Mouse (Mus musculus) myocyte (in vitro differentiated cells): Measurements from ENCODE around the gene Prss28. TPM values are rescaled to one million over a fixed set of nuclear protein-coding genes. Genes with fewer than 3 reads are reported as not detected.

ENCODE experiments used
- H3K27me3 ChIP-seq: one replicate; pipeline ENCODE4 v1.6.1; 2011; ENCODE audit not compliant: control insufficient read depth, insufficient read depth, insufficient read length
- H3K36me3 ChIP-seq: one replicate; pipeline ENCODE4 v1.6.1; 2011; ENCODE audit not compliant: control insufficient read depth, insufficient read depth
- H3K4me2 ChIP-seq: one replicate; pipeline ENCODE4 v1.6.1; 2011; ENCODE audit warnings: low read depth, control low read depth
- H3K4me3 ChIP-seq: one replicate; pipeline ENCODE4 v1.5.1; 2011; ENCODE audit warnings: mild to moderate bottlenecking, control low read depth, moderate library complexity
- H3K79me2 ChIP-seq: one replicate; pipeline ENCODE4 v1.6.1; 2011; ENCODE audit not compliant: control insufficient read depth, insufficient read depth
- H3ac ChIP-seq: one replicate; pipeline ENCODE4 v1.6.1; 2011; ENCODE audit not compliant: control insufficient read depth, insufficient read length
- CEBPB ChIP-seq: IDR thresholded peaks from 2 replicates; pipeline ENCODE4 v1.6.1; 2011; ENCODE audit warnings: mild to moderate bottlenecking, moderate library complexity; ENCODE audit not compliant: poor library complexity, insufficient read depth, severe bottlenecking
- E2F4 ChIP-seq: IDR thresholded peaks from one replicate; pipeline ENCODE4 v1.6.1; 2011; ENCODE audit warnings: mild to moderate bottlenecking, control low read depth, moderate library complexity; ENCODE audit not compliant: insufficient read depth
- MAX ChIP-seq: IDR thresholded peaks from one replicate; pipeline ENCODE4 v1.6.1; 2011; ENCODE audit warnings: low read depth, mild to moderate bottlenecking, control low read depth
- MYOD1 ChIP-seq, 3 experiments: IDR thresholded peaks; one replicate each; pipeline ENCODE4 v1.6.1; 2011; ENCODE audit warnings: control low read depth in 2 of 3, low read depth in 2 of 3, mild to moderate bottlenecking in 2 of 3, moderate library complexity in 1 of 3; ENCODE audit not compliant: insufficient read length in 2 of 3, control insufficient read depth in 1 of 3
- MYOG ChIP-seq, 3 experiments: IDR thresholded peaks; one replicate each; pipeline ENCODE4 v1.6.1; 2011; ENCODE audit warnings: control low read depth in 2 of 3, low read depth in 2 of 3, mild to moderate bottlenecking in 2 of 3; ENCODE audit not compliant: insufficient read length in 2 of 3, control insufficient read depth in 1 of 3, insufficient read depth in 1 of 3
- POLR2A ChIP-seq: IDR thresholded peaks from one replicate; pipeline ENCODE4 v1.6.1; 2011; ENCODE audit warnings: low read depth, mild to moderate bottlenecking, control low read depth, moderate library complexity; ENCODE audit not compliant: insufficient read length
- POLR2AphosphoS2 ChIP-seq: IDR thresholded peaks from one replicate; pipeline ENCODE4 v1.6.1; 2011; ENCODE audit warnings: low read depth, control low read depth; ENCODE audit not compliant: insufficient read length
- REST ChIP-seq: IDR thresholded peaks from one replicate; pipeline ENCODE4 v1.6.1; 2011; ENCODE audit warnings: mild to moderate bottlenecking, control low read depth, moderate library complexity; ENCODE audit not compliant: insufficient read depth, insufficient read length
- SRF ChIP-seq: IDR thresholded peaks from one replicate; pipeline ENCODE4 v1.6.1; 2011; ENCODE audit warnings: low read depth; ENCODE audit not compliant: control insufficient read depth, insufficient read length
- TCF12 ChIP-seq: IDR thresholded peaks from one replicate; pipeline ENCODE4 v1.6.1; 2011; ENCODE audit warnings: mild to moderate bottlenecking, control low read depth; ENCODE audit not compliant: poor library complexity, insufficient read depth, severe bottlenecking
- TCF3 ChIP-seq: IDR thresholded peaks from one replicate; pipeline ENCODE4 v1.6.1; 2011; ENCODE audit warnings: low read depth, control low read depth; ENCODE audit not compliant: insufficient read length
- USF1 ChIP-seq: IDR thresholded peaks from one replicate; pipeline ENCODE4 v1.6.1; 2011; ENCODE audit warnings: low read depth, mild to moderate bottlenecking, control low read depth, moderate library complexity
- polyA plus RNA-seq: library from polyadenylated mRNA; unstranded; fragments of >200 nt; fragmentation: generic; extraction: Trizol; gene quantifications from one replicate; pipeline ENCODE4 v1.2.1, GENCODE M21; 2012; ENCODE audit warnings: missing spikeins

Gene Prss28
- polyA plus RNA-seq, 1 experiment: not detected

- TF ChIP-seq POLR2AphosphoS2: no peak
- no peak for TF ChIP-seq SRF
- TF ChIP-seq MYOD1 (IDR thresholded peaks at IDR 0.05; ENCODE audit: control insufficient read depth in 1 of 3, insufficient read length in 2 of 3, low read depth in 2 of 3): peak in 2 of 3 experiments; percentile 75 to 77
- TF ChIP-seq MYOG (IDR thresholded peaks at IDR 0.05; ENCODE audit: control insufficient read depth in 1 of 3, insufficient read depth in 1 of 3, insufficient read length in 2 of 3, low read depth in 2 of 3): peak in 1 of 3 experiments; percentile 44
- H3K27me3 ChIP-seq: peaks cover 40% of the 10 kb centered on the region
These were observed 14.3 kb upstream of the Prss28 start for GRCm38 (mm10) chr17:25294111-25294510.

GRCm38 (mm10) chr17:25298094-25298493 lies 10.4 kb upstream of the Prss28 start, which contains the start of gene Prss34:
Prss34 (plus strand) TSS chr17:25298394.
- H3K4me2 ChIP-seq: no peak within 1 kb of the TSS
- H3K27me3 ChIP-seq: peaks cover 50% of the 10 kb centered on the region
- H3K4me3 ChIP-seq: no peak within 1 kb of the TSS
- H3K36me3 ChIP-seq: no peaks in the 10 kb centered on the region
- no peaks in the 10 kb centered on the region for H3K79me2 ChIP-seq
- H3ac ChIP-seq: no peak within 1 kb of the TSS
- TF ChIP-seq USF1 (no peak), SRF (no peak), POLR2A (no peak), CEBPB (no peak), POLR2AphosphoS2 (no peak), TCF12 (no peak), TCF3 (no peak), REST (no peak), MAX (no peak), MYOD1 (IDR thresholded peaks at IDR 0.05; ENCODE audit: control insufficient read depth in 1 of 3, insufficient read length in 2 of 3, low read depth in 2 of 3) (no peak), MYOG (IDR thresholded peaks at IDR 0.05; ENCODE audit: control insufficient read depth in 1 of 3, insufficient read depth in 1 of 3, insufficient read length in 2 of 3, low read depth in 2 of 3) (no peak), E2F4 (no peak)

More at GRCm38 (mm10) chr17:25294111-25294510, 14.3 kb upstream of the Prss28 start:
- Histone ChIP-seq H3K4me3 (no peak overlapping the region), H3K4me2 (no peak overlapping the region), H3ac (no peak overlapping the region), H3K36me3 (no peaks in the 10 kb centered on the region), H3K79me2 (no peaks in the 10 kb centered on the region)

GRCm38 (mm10) chr17:25318354-25318753 lies 9.9 kb downstream of the Prss28 start, which contains the start of gene Prss29:
Prss29 (plus strand) TSS chr17:25318654.
- Histone ChIP-seq H3K79me2 (no peaks in the 10 kb centered on the region), H3K36me3 (no peaks in the 10 kb centered on the region), H3K27me3 (peaks cover 59% of the 10 kb centered on the region), H3ac (no peak within 1 kb of the TSS), H3K4me3 (no peak within 1 kb of the TSS), H3K4me2 (no peak within 1 kb of the TSS)
- TF ChIP-seq TCF12 (no peak), POLR2AphosphoS2 (no peak), MYOG (IDR thresholded peaks at IDR 0.05; ENCODE audit: control insufficient read depth in 1 of 3, insufficient read depth in 1 of 3, insufficient read length in 2 of 3, low read depth in 2 of 3) (no peak), TCF3 (no peak), REST (no peak), POLR2A (no peak), CEBPB (no peak), MYOD1 (IDR thresholded peaks at IDR 0.05; ENCODE audit: control insufficient read depth in 1 of 3, insufficient read length in 2 of 3, low read depth in 2 of 3) (no peak)

- Histone ChIP-seq H3K79me2 (no peaks in the 10 kb centered on the region), H3K36me3 (no peaks in the 10 kb centered on the region), H3K27me3 (peaks cover 48% of the 10 kb centered on the region), H3K4me2 (no peak overlapping the region), H3K4me3 (no peak overlapping the region), H3ac (no peak overlapping the region)
- no peak for TF ChIP-seq TCF12
- TF ChIP-seq E2F4: no peak
- TF ChIP-seq POLR2A: no peak
- TF ChIP-seq TCF3: no peak
- no peak for TF ChIP-seq MYOD1 (IDR thresholded peaks at IDR 0.05; ENCODE audit: control insufficient read depth in 1 of 3, insufficient read length in 2 of 3, low read depth in 2 of 3)
- no peak for TF ChIP-seq MAX
- TF ChIP-seq USF1: no peak
- no peak for TF ChIP-seq MYOG (IDR thresholded peaks at IDR 0.05; ENCODE audit: control insufficient read depth in 1 of 3, insufficient read depth in 1 of 3, insufficient read length in 2 of 3, low read depth in 2 of 3)
- TF ChIP-seq POLR2AphosphoS2: no peak
- no peak for TF ChIP-seq REST
- no peak for TF ChIP-seq CEBPB
- TF ChIP-seq SRF: no peak
These were observed 12.4 kb downstream of the Prss28 start for GRCm38 (mm10) chr17:25320819-25321218.

GRCm38 (mm10) chr17:25322930-25323329 lies 14.5 kb downstream of the Prss28 start:
- Histone ChIP-seq H3ac (no peak overlapping the region), H3K4me3 (no peak overlapping the region), H3K36me3 (no peaks in the 10 kb centered on the region), H3K4me2 (no peak overlapping the region), H3K79me2 (no peaks in the 10 kb centered on the region), H3K27me3 (peaks cover 56% of the 10 kb centered on the region)
- no peak for TF ChIP-seq REST

- Histone ChIP-seq H3K27me3 (peaks cover 52% of the 10 kb centered on the region), H3K36me3 (no peaks in the 10 kb centered on the region), H3K79me2 (no peaks in the 10 kb centered on the region), H3ac (no peak overlapping the region), H3K4me2 (no peak overlapping the region), H3K4me3 (no peak overlapping the region)
- TF ChIP-seq MYOG (IDR thresholded peaks at IDR 0.05; ENCODE audit: control insufficient read depth in 1 of 3, insufficient read depth in 1 of 3, insufficient read length in 2 of 3, low read depth in 2 of 3): no peak
- TF ChIP-seq POLR2AphosphoS2: no peak
- no peak for TF ChIP-seq MAX
- no peak for TF ChIP-seq TCF3
- no peak for TF ChIP-seq E2F4
- no peak for TF ChIP-seq USF1
These were observed 23.9 kb downstream of the Prss28 start for GRCm38 (mm10) chr17:25332321-25332720.
